Mouse (Mus musculus): ENCODE measurements around the gene Cacna1e. TPM values are rescaled to one million over a fixed set of nuclear protein-coding genes. Genes with fewer than 3 reads are reported as not detected.

Cacna1e gene
- polyA plus RNA-seq, 1 experiment from 2014 or later: 0.05 TPM

DNA sequence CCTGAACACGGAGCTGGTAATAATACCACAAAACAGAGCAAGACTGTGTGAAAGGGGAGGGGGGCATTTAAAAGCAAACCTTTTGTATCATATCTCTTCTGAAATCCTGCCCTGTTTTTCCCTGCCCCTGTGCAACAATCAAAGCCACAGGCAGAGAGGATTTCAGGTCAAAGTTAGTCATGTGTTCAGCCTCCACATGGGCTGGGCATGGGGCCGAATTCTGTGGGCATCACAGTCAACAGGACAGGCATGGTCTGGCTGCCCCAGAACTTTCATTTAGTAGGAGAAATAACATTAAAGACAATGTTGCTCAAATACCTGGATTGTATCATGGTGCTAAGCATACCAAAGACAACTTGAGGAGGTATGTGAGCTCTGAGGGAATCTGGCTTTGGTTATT, 278.7 kb downstream of the Cacna1e start:
- Histone ChIP-seq H3K4me3 (replicated peaks; ENCODE audit: low read depth, low read length) (no peak overlapping the region), H3K9me3 (replicated peaks; ENCODE audit: low read length) (no peaks in the 10 kb centered on the region), H3K9ac (ENCODE audit: low read depth, low read length) (no peak overlapping the region), H3K27ac (no peak overlapping the region), H3K36me3 (ENCODE audit: insufficient read depth, low read length) (no peaks in the 10 kb centered on the region), H3K4me2 (ENCODE audit: low read length) (no peak overlapping the region), H3K4me1 (replicated peaks; ENCODE audit: insufficient read depth, low read length) (no peaks in the 10 kb centered on the region), H3K27me3 (ENCODE audit: insufficient read depth, low read length) (no peaks in the 10 kb centered on the region)
- DNase-seq (ENCODE audit: low spot score): no peak
- WGBS: 79% methylated on average over 2 of the region's 2 CpGs
- TF ChIP-seq CTCF (IDR thresholded peaks at IDR 0.05; ENCODE audit: low read depth): no peak
- ATAC-seq (replicated peaks; ENCODE audit: low FRiP score, low read depth): no peak

GRCm38 (mm10) chr1:154603781-154604180, 280.5 kb downstream of the Cacna1e start:
- H3K4me1 ChIP-seq (replicated peaks; ENCODE audit: insufficient read depth, low read length): no peaks in the 10 kb centered on the region
- ATAC-seq (replicated peaks; ENCODE audit: low FRiP score, low read depth) (no peak), DNase-seq (ENCODE audit: low spot score) (no peak)

GRCm38 (mm10) chr1:154602531-154602930, 281.8 kb downstream of the Cacna1e start:
- Histone ChIP-seq H3K27me3 (ENCODE audit: insufficient read depth, low read length) (no peaks in the 10 kb centered on the region), H3K9me3 (replicated peaks; ENCODE audit: low read length) (no peaks in the 10 kb centered on the region), H3K9ac (ENCODE audit: low read depth, low read length) (no peak overlapping the region), H3K4me1 (replicated peaks; ENCODE audit: insufficient read depth, low read length) (no peaks in the 10 kb centered on the region), H3K27ac (no peak overlapping the region), H3K4me3 (replicated peaks; ENCODE audit: low read depth, low read length) (no peak overlapping the region), H3K36me3 (ENCODE audit: insufficient read depth, low read length) (no peaks in the 10 kb centered on the region), H3K4me2 (ENCODE audit: low read length) (no peak overlapping the region)
- DNase-seq (ENCODE audit: low spot score): no peak
- ATAC-seq (replicated peaks; ENCODE audit: low FRiP score, low read depth): no peak
- WGBS: 84% methylated on average over 1 of the region's 1 CpGs
- no peak for TF ChIP-seq CTCF (IDR thresholded peaks at IDR 0.05; ENCODE audit: low read depth)

More at GRCm38 (mm10) chr1:154603781-154604180, 280.5 kb downstream of the Cacna1e start:
- H3K27ac ChIP-seq: no peak overlapping the region
- no peaks in the 10 kb centered on the region for H3K9me3 ChIP-seq (replicated peaks; ENCODE audit: low read length)
- no peak overlapping the region for H3K4me3 ChIP-seq (replicated peaks; ENCODE audit: low read depth, low read length)
- H3K27me3 ChIP-seq (ENCODE audit: insufficient read depth, low read length): no peaks in the 10 kb centered on the region
- no peak overlapping the region for H3K4me2 ChIP-seq (ENCODE audit: low read length)
- no peak for TF ChIP-seq CTCF (IDR thresholded peaks at IDR 0.05; ENCODE audit: low read depth)
- no peak overlapping the region for H3K9ac ChIP-seq (ENCODE audit: low read depth, low read length)
- H3K36me3 ChIP-seq (ENCODE audit: insufficient read depth, low read length): no peaks in the 10 kb centered on the region

- 78% methylated on average over 3 of the region's 3 CpGs for WGBS
Observed at GRCm38 (mm10) chr1:154582516-154582915, 301.8 kb downstream of the Cacna1e start.

DNA sequence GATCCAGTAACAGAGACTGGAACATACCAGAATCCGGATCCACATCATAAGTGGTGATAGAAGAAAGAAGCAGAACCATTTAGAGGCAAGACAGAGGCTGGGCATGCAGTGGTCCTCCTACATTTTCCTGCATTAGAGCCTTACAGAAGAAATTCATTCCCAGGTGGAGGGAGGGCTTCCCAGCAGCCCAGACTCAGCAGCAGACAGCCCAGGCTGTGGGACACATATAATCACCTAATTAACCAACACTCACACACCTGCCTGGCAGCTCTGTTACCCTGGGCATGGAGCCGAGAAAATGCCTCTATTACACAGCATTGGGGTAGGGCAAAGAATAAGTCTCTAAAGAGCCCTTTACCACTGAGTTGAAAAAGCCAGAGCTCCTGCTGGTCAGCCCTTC, 304.4 kb downstream of the Cacna1e start:
- TF ChIP-seq CTCF (IDR thresholded peaks at IDR 0.05; ENCODE audit: low read depth): no peak
- Histone ChIP-seq H3K27me3 (ENCODE audit: insufficient read depth, low read length) (no peaks in the 10 kb centered on the region), H3K9me3 (replicated peaks; ENCODE audit: low read length) (no peaks in the 10 kb centered on the region), H3K9ac (ENCODE audit: low read depth, low read length) (no peak overlapping the region), H3K4me3 (replicated peaks; ENCODE audit: low read depth, low read length) (no peak overlapping the region), H3K27ac (no peak overlapping the region), H3K4me1 (replicated peaks; ENCODE audit: insufficient read depth, low read length) (no peaks in the 10 kb centered on the region), H3K4me2 (ENCODE audit: low read length) (no peak overlapping the region), H3K36me3 (ENCODE audit: insufficient read depth, low read length) (no peaks in the 10 kb centered on the region)
- ATAC-seq (replicated peaks; ENCODE audit: low FRiP score, low read depth) (no peak), DNase-seq (ENCODE audit: low spot score) (no peak)
- WGBS: 87% methylated on average over 2 of the region's 2 CpGs

More at GRCm38 (mm10) chr1:154582516-154582915, 301.8 kb downstream of the Cacna1e start:
- Histone ChIP-seq H3K27ac (no peak overlapping the region), H3K4me2 (ENCODE audit: low read length) (no peak overlapping the region), H3K9me3 (replicated peaks; ENCODE audit: low read length) (no peaks in the 10 kb centered on the region), H3K27me3 (ENCODE audit: insufficient read depth, low read length) (no peaks in the 10 kb centered on the region), H3K9ac (ENCODE audit: low read depth, low read length) (no peak overlapping the region), H3K36me3 (ENCODE audit: insufficient read depth, low read length) (no peaks in the 10 kb centered on the region), H3K4me1 (replicated peaks; ENCODE audit: insufficient read depth, low read length) (no peaks in the 10 kb centered on the region), H3K4me3 (replicated peaks; ENCODE audit: low read depth, low read length) (no peak overlapping the region)
- ATAC-seq (replicated peaks; ENCODE audit: low FRiP score, low read depth) (no peak), DNase-seq (ENCODE audit: low spot score) (no peak)
- TF ChIP-seq CTCF (IDR thresholded peaks at IDR 0.05; ENCODE audit: low read depth): no peak

DNA sequence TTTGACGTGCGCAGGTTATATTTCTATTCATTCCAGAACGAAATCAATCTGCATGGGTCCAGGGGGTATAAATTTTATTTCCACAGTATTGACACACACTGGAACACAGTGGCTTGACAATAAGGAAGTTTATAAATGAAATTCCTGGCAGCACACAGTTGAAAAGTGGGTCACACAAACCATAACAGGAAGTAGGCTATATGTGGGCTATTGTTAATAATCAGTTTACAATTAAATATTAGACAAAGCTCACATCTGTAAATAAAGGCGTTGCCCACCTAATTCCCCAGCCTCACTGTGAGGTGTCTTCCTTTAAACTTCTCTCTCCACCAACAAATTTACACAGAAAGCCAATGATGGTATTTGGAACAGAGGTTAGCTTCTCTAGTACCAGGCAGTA, 305.6 kb downstream of the Cacna1e start:
- Histone ChIP-seq H3K27ac (no peak overlapping the region), H3K9me3 (replicated peaks; ENCODE audit: low read length) (no peaks in the 10 kb centered on the region), H3K9ac (ENCODE audit: low read depth, low read length) (no peak overlapping the region), H3K4me1 (replicated peaks; ENCODE audit: insufficient read depth, low read length) (no peaks in the 10 kb centered on the region), H3K4me2 (ENCODE audit: low read length) (no peak overlapping the region), H3K36me3 (ENCODE audit: insufficient read depth, low read length) (no peaks in the 10 kb centered on the region), H3K27me3 (ENCODE audit: insufficient read depth, low read length) (no peaks in the 10 kb centered on the region), H3K4me3 (replicated peaks; ENCODE audit: low read depth, low read length) (no peak overlapping the region)
- 77% methylated on average over 4 of the region's 4 CpGs for WGBS
- no peak for TF ChIP-seq CTCF (IDR thresholded peaks at IDR 0.05; ENCODE audit: low read depth)
- DNase-seq (ENCODE audit: low spot score): no peak
- no peak for ATAC-seq (replicated peaks; ENCODE audit: low FRiP score, low read depth)

- no peaks in the 10 kb centered on the region for H3K9me3 ChIP-seq (replicated peaks; ENCODE audit: low read length)
- H3K36me3 ChIP-seq (ENCODE audit: insufficient read depth, low read length): no peaks in the 10 kb centered on the region
- no peaks in the 10 kb centered on the region for H3K4me1 ChIP-seq (replicated peaks; ENCODE audit: insufficient read depth, low read length)
- H3K27me3 ChIP-seq (ENCODE audit: insufficient read depth, low read length): no peaks in the 10 kb centered on the region
- TF ChIP-seq CTCF (IDR thresholded peaks at IDR 0.05; ENCODE audit: low read depth): no peak
- no peak overlapping the region for H3K4me3 ChIP-seq (replicated peaks; ENCODE audit: low read depth, low read length)
- H3K9ac ChIP-seq (ENCODE audit: low read depth, low read length): no peak overlapping the region
- WGBS: 64% methylated on average over 2 of the region's 2 CpGs
- ATAC-seq (replicated peaks; ENCODE audit: low FRiP score, low read depth): no peak
- no peak overlapping the region for H3K4me2 ChIP-seq (ENCODE audit: low read length)
- H3K27ac ChIP-seq: no peak overlapping the region
- DNase-seq (ENCODE audit: low spot score): no peak
Observed at GRCm38 (mm10) chr1:154576418-154576817, 307.9 kb downstream of the Cacna1e start.

Measured in kidney, postnatal 0 days (tissue).